ENCODE assay signal across 15 mouse cellular contexts in the genomic region with DNA sequence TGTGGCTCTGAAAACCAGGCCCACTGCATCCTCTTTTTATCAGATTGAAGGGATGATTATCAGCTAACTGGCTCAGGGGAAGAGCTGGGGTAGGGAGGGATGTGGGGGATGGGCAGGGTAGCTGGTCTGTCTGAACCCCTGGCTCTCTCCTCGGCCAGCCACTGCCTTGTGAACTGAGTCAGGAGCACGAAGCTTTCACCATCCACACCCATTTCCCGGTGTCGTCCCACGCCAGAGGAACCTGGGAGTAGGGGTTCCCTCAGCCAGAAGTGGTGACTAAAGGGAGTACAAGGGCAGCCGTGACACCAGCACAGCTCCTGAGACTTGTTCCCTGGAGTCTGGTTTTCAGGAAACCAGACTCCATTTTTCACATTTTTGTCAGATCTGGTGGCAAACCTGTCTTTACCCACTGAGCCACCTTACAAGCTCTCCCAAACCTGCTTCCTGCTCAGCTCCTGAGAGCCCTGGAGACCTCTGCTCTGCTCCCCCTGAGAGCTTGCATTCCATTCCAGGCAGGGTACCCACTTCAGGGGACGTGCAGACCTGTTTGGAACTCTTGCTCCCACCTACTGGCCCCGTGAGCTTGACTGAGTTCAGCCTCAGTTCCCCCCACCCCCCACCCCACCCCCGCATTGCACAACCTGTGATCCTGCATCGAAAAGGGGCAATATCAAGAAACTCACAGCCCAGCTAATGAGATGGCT. TPM values are rescaled to one million over a fixed set of nuclear protein-coding genes. Genes with fewer than 3 reads are reported as not detected.
DNase-seq lines count a peak whose midpoint lies in the region; ATAC-seq and TF ChIP-seq lines count a peak whose summit lies in the region.
"Had no signal": no experiment of that assay in that cellular context is flagged by ENCODE, and none has a peak within 500 bp of the region (broad histone marks: within the 10 kb centered on the region; RNA-seq: fewer than 3 reads in every experiment).

No protein-coding gene starts in this region.

- intact Hi-C loops in heart, adult 2 months (cut with DNase I) = loop anchor here (1.0 kb wide), 1 partner anchor 38 kb away; no protein-coding TSS in a partner anchor
- intact Hi-C loops in heart, postnatal 25 days (cut with DNase I) = no loop called here

- no peak overlapping the region for H3K4me3 ChIP-seq in heart, adult 2 months
- H3K4me3 ChIP-seq in kidney, postnatal 0 days (replicated peaks; ENCODE audit: low read depth, low read length) = no peak overlapping the region
- H3K4me3 ChIP-seq in E14TG2a.4 (replicated peaks; ENCODE audit: low read length) = 0 out of 2 replicates have a peak overlapping the region, but pooled peaks have one; percentile 7
- H3K4me3 ChIP-seq: left cerebral cortex, adult 2 months; limb, embryonic 15.5 days had no signal

- H3K27me3 ChIP-seq in heart, adult 2 months (ENCODE audit: control insufficient read depth, insufficient read depth, low read length) = no peaks in the 10 kb centered on the region
- H3K27me3 ChIP-seq in kidney, postnatal 0 days (ENCODE audit: insufficient read depth, low read length) = no peaks in the 10 kb centered on the region
- peaks cover 3% of the 10 kb centered on the region; the same call in 1 of the 2 replicates for H3K27me3 ChIP-seq in E14TG2a.4 (ENCODE audit: insufficient read depth, low read length)
- H3K27me3 ChIP-seq: limb, embryonic 15.5 days had no signal

- no peak for TF ChIP-seq CTCF in heart, adult 2 months (IDR thresholded peaks at IDR 0.05)
- no peak for TF ChIP-seq CTCF in kidney, postnatal 0 days (IDR thresholded peaks at IDR 0.05; ENCODE audit: low read depth)
- no peak for TF ChIP-seq CTCF in E14TG2a.4 (conservative IDR thresholded peaks at IDR 0.05; ENCODE audit: low read length)

- H3K79me2 ChIP-seq in heart, adult 2 months (replicated peaks; ENCODE audit: control insufficient read depth, insufficient read depth, low read length) = no peaks in the 10 kb centered on the region

- H3K36me3 ChIP-seq in heart, adult 2 months (ENCODE audit: control insufficient read depth, insufficient read depth, low read length) = no peaks in the 10 kb centered on the region
- H3K36me3 ChIP-seq in kidney, postnatal 0 days (ENCODE audit: insufficient read depth, low read length) = no peaks in the 10 kb centered on the region
- no peaks in the 10 kb centered on the region for H3K36me3 ChIP-seq in E14TG2a.4 (ENCODE audit: insufficient read depth, low read length)
- H3K36me3 ChIP-seq: limb, embryonic 15.5 days had no signal

- H3K9me3 ChIP-seq in kidney, postnatal 0 days (replicated peaks; ENCODE audit: low read length) = no peaks in the 10 kb centered on the region
- no peaks in the 10 kb centered on the region for H3K9me3 ChIP-seq in E14TG2a.4 (ENCODE audit: low read length)
- H3K9me3 ChIP-seq: limb, embryonic 15.5 days had no signal

- DNase-seq in heart, adult 2 months = no peak
- no peak for DNase-seq in heart, postnatal 25 days (ENCODE audit: low spot score)
- DNase-seq in kidney, postnatal 0 days (ENCODE audit: low spot score) = no peak
- DNase-seq in kidney, adult 18-20 months = no peak
- DNase-seq in retina, embryonic 14.5 days (ENCODE audit: low spot score) = no peak
- DNase-seq: cerebellum, adult 9-10 months; gastrocnemius, postnatal 25 days; right cerebral cortex, postnatal 4 days; thymus, postnatal 14 days had no signal

- WGBS in heart, adult 2 months = 53% methylated on average over 10 of the region's 10 CpGs
- 40% methylated on average over 10 of the region's 10 CpGs for WGBS in kidney, postnatal 0 days

- H3K4me2 ChIP-seq in kidney, postnatal 0 days (ENCODE audit: low read length) = no peak overlapping the region
- H3K4me2 ChIP-seq: hindbrain, embryonic 14.5 days; limb, embryonic 15.5 days had no signal

- no peak for TF ChIP-seq POLR2A in heart, adult 2 months (IDR thresholded peaks at IDR 0.05; ENCODE audit: insufficient read depth, low read depth, low read length)

- peaks cover 6% of the 10 kb centered on the region for H3K4me1 ChIP-seq in heart, adult 2 months (ENCODE audit: control insufficient read depth, insufficient read depth, low read length)
- peaks cover 20% of the 10 kb centered on the region for H3K4me1 ChIP-seq in kidney, postnatal 0 days (replicated peaks; ENCODE audit: insufficient read depth, low read length)
- peaks cover 74% of the 10 kb centered on the region for H3K4me1 ChIP-seq in E14TG2a.4 (replicated peaks; ENCODE audit: low read depth, low read length)

- no peak overlapping the region for H3K9ac ChIP-seq in heart, adult 2 months (ENCODE audit: low read depth, low read length)
- no peak overlapping the region for H3K9ac ChIP-seq in kidney, postnatal 0 days (ENCODE audit: low read depth, low read length)
- H3K9ac ChIP-seq: hindbrain, embryonic 14.5 days; limb, embryonic 15.5 days had no signal

- peak overlapping the region; percentile 45; the same call in 1 of the 2 replicates for H3K27ac ChIP-seq in heart, adult 2 months
- H3K27ac ChIP-seq in kidney, postnatal 0 days = peak overlapping the region; percentile 64
- H3K27ac ChIP-seq: hindbrain, embryonic 14.5 days; left cerebral cortex, adult 2 months; limb, embryonic 15.5 days had no signal

- ATAC-seq in kidney, postnatal 0 days (replicated peaks; ENCODE audit: low FRiP score, low read depth) = no peak
- peak; percentile 20 for ATAC-seq in granulocyte monocyte progenitor cell, adult 5-6 weeks (replicated peaks; ENCODE audit: poor library complexity, severe bottlenecking)
- no peak for ATAC-seq in inflammation-experienced regulatory T-cells, adult 6 months

- no peak for TF ChIP-seq EP300 in heart, adult 2 months (IDR thresholded peaks at IDR 0.05; ENCODE audit: insufficient read depth, low read depth, low read length)

RNA-seq across cellular contexts. Expression of a gene that starts 2.8 kb away (rescaled TPM):
- total RNA-seq in heart, adult 2 months (2021) = 10 to 100 TPM; 61.0 to 74.4 TPM
- polyA plus RNA-seq in heart, adult 2 months (2012; rRNA removed) = 54.7 and 75.6 TPM in 2 replicates
- 10 to 100 TPM; 62.4 to 63.9 TPM for total RNA-seq in heart, postnatal 25 days (2021)
- 21.2 and 22.2 TPM in 2 replicates for polyA plus RNA-seq in kidney, postnatal 0 days (2015; fragmentation: Nextera tagmentation; extraction: Ambion mirVana)
- 4.2 and 6.0 TPM in 2 replicates for total RNA-seq in granulocyte monocyte progenitor cell, adult 5-6 weeks (2014; fragmentation: Nextera tagmentation)
- total RNA-seq in granulocyte monocyte progenitor cell, adult 5-6 weeks (2017) = 6.9 and 7.2 TPM in 2 replicates
- under 1 TPM in 1 of 3 experiments, not detected in 2; 0.12 TPM for polyA plus RNA-seq in inflammation-experienced regulatory T-cells, adult 6 months (2017; shearing (Covaris generic))

RNA-seq across cellular contexts. Expression of a gene that starts 37.3 kb away (rescaled TPM):
- 10 to 100 TPM; 13.7 to 14.2 TPM for total RNA-seq in heart, adult 2 months (2021)
- polyA plus RNA-seq in heart, adult 2 months (2012; rRNA removed) = 12.4 and 14.1 TPM in 2 replicates
- total RNA-seq in heart, postnatal 25 days (2021) = 10 to 100 TPM; 15.0 to 15.3 TPM
- 25.6 and 35.6 TPM in 2 replicates for polyA plus RNA-seq in kidney, postnatal 0 days (2015; fragmentation: Nextera tagmentation; extraction: Ambion mirVana)
- total RNA-seq in granulocyte monocyte progenitor cell, adult 5-6 weeks (2014; fragmentation: Nextera tagmentation) = 150 and 183 TPM in 2 replicates
- total RNA-seq in granulocyte monocyte progenitor cell, adult 5-6 weeks (2017) = 146 and 176 TPM in 2 replicates
- 10 to 100 TPM; 13.8 to 21.6 (median 21.0) TPM for polyA plus RNA-seq in inflammation-experienced regulatory T-cells, adult 6 months (2017; shearing (Covaris generic))

Comparison
In these comparisons a context has a peak if more than half of its experiments do, and no peak if none do; other contexts are left out.
1. RNA of a gene that starts 2.8 kb away (total RNA-seq): 61.0 to 74.4 TPM in heart, adult 2 months and 62.4 to 63.9 TPM in heart, postnatal 25 days; 4.2 to 7.2 TPM in granulocyte monocyte progenitor cell, adult 5-6 weeks; every median in the first group is over 4 times any median in the second.
2. RNA of a gene that starts 37.3 kb away (total RNA-seq): 146 to 183 TPM in granulocyte monocyte progenitor cell, adult 5-6 weeks; 15.0 to 15.3 TPM in heart, postnatal 25 days and 13.7 to 14.2 TPM in heart, adult 2 months; every median in the first group is over 4 times any median in the second.